Mouse (Mus musculus) thymus, postnatal 0 days (tissue): ENCODE measurements around the gene Zfp719. TPM values are rescaled to one million over a fixed set of nuclear protein-coding genes. Genes with fewer than 3 reads are reported as not detected.

Experiments used
- DNase-seq: peaks from one replicate; pipeline ENCODE4 v3.0.0-alpha.2; 2015; ENCODE audit warnings: low spot score
- polyA plus RNA-seq: library from polyadenylated mRNA; unstranded; fragments of >200 nt; fragmentation: Nextera tagmentation; extraction: Ambion mirVana; gene quantifications from 2 replicates; pipeline ENCODE4 v1.2.1, GENCODE M21; 2015

The Zfp719 gene
- polyA plus RNA-seq, 1 experiment from 2014 or later = 6.5 TPM

DNA sequence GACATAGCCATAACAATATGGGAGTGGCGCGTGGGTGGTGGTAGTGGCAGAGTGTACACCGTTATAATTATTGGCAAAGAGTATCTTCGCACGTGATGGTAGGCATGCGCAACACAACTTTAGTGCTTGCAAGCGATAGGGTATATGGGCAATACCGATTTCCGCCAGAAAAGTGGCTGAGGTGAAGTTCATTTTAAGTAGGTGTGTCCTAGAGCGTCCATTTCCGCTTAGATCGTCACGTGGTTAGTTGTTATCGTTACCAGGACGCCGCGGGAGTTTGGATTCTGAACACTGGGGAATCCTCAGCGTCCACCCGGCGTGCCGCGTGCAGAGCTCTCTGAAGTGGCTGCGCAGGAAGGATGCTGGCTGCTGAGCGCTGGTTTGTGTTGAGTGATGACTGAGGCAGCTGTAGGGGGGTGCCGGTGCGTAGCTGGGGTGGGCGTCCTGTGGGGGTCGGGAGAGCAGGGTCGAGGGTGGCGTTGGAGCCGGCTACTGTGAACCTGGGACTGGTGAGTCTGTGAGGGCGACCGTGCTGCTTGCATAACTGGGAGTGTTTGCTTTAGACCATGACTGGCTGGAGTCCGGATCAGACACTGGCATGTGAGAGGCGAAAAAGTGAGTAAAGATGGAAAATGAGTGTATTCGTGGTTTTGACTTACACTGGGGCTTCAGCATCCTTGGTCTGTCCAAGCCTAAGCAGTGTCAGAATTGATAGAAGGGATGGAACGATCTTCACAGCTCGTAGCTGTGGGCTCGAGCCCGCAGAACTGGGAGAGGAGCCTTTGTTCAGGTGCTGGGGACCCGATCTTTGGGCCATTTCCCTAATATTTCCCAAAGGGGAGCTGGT, 27.7 kb downstream of the Zfp719 start, which contains the start of gene Zfp819:
Gene Zfp819 (plus strand): TSS at position 274 of the 847 bp plus-strand sequence.
- DNase-seq = peak; percentile 68

GRCm38 (mm10) chr7:43607743-43608287, 28.4 kb downstream of the Zfp719 start:
- no peak for DNase-seq

DNA sequence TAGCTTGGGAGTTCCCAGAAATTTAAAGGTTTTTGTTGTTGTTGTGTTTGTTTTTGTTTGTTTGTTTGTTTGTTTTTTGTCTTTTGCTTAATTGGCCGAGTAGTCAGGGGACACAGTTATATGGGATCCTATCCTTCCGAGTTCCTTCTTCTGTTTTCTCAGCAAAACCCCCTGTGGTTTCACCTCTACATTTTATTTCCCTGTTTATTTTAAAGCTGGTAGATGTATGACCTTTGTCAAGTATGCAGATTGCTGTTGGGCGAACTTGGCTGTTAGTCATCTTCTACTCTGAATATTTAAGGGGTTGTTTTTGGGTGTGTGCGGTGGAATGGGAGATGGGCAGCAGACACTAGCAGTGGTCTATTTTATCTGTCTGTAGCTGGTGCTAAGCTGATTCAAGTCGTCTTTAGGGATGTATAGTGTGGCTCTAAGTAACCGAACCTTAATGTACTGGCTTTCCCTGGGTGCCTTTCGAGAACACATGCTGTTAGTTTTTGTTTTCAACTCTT, 29.0 kb downstream of the Zfp719 start:
- no peak for DNase-seq

GRCm38 (mm10) chr7:43613816-43614551, 34.6 kb downstream of the Zfp719 start:
- no peak for DNase-seq

GRCm38 (mm10) chr7:43622927-43623326, 43.5 kb downstream of the Zfp719 start:
- DNase-seq = no peak

DNA sequence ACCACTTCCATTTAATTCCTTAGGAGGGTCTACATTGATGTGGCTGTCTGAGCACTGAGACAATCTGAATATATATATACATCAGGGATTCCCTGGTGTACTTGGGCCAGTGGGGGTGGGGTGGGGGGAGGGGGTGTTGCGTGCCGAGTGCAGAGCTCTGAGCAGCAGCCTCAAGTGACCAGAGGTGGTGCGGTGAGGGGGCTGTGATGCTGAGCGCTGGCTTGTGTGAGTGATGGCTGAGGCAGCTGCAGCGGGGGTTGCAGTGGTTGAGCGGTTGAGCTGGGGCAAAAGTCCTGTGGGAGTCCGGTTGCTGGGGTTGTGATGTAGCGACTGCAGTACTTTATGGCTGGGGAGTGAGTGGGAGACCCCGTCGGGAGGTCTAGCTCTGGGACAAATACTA, 44.4 kb downstream of the Zfp719 start:
- no peak for DNase-seq

DNA sequence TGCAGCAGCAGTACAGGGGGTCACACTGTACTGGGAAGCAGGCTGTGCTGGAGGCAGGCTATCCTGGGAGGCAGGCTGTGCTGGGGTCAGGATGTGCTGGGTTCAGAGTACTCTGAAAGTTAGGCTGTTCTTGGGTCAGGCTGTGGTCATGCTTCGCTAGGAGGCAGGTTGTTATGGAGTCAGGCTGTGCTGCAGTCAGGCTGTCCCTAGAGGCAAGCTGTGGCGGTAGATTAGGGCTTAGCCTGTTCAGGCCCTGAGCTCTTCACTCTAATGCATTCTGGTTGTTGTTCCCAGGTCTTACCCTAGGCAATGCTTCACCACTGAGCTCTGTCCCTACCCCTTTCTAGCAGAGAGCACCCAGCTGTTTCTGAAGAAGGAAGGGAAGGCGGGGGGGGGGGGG, 45.7 kb downstream of the Zfp719 start:
- DNase-seq = no peak

DNA sequence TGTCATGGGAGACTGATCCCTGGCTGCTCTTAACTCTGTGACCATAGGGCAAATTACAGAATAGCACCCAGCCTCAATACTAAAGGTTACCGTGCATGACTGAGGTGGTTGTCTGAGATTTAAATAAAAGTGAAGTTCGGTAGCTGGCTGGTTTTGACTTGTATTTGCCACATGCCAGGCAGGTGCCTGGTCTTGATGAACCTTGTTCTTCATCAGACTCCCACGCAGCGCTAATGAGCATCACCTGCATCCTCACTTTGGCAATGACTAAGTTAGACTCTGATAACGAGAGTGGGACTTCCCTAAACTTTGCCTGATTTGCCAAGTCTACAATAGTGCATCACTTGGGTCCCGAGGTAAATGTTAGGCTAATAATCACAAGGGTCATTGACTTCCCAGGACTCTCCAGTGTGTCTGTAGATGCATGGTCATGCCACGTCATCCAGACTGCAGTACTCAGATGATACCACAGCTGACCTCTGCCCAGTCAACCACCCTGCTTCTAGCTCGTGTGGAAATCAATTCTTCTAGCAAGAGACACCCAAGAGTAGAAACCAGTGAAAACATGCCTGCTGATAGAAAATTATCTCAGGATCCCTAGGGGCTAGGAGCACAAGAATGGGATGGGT, 46.5 kb downstream of the Zfp719 start:
- DNase-seq = no peak

DNA sequence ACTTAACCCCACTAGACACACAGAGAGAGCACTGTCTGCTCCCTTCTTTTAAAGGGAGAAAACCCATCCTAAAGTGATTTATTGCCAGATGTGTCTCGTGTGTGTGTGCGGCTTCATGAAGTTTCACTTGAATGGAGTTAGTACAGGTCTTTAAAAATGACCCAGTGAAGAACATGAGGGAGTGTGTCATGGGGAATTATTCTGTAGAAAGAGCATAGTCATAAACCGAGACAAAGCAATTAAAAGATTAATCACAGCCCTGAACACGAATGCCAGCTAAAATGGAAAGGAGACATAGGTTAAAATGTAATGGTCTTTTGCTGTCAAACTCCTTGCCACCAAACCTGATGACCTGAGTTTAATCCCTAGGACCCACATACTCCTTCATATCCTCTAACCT, 54.5 kb downstream of the Zfp719 start:
- no peak for DNase-seq

DNA sequence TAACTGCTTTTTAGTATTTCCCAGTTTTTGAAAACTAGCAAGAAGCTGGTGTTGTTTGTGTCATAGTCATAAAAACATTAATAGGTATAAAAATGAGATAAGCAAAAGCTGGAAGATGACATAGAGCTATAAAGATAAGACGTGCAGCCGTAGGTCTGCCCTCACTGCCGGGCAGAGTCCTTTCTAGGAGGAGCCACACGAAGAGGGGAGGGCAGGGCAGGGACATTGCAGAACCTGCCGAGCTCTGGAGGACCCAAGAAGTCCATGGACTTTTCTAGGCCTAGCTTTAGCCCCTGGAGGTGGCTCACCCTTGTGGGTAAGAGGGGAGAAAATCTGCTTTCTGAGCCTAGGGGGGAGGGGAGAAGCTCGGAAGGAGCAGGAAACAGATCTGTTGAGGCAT, 55.1 kb downstream of the Zfp719 start, which contains the start of gene Ceacam18:
Gene Ceacam18 (plus strand): TSS at position 208 of the 400 bp plus-strand sequence.
- DNase-seq = no peak

GRCm38 (mm10) chr7:43636194-43636593, 56.8 kb downstream of the Zfp719 start:
- DNase-seq = no peak

DNA sequence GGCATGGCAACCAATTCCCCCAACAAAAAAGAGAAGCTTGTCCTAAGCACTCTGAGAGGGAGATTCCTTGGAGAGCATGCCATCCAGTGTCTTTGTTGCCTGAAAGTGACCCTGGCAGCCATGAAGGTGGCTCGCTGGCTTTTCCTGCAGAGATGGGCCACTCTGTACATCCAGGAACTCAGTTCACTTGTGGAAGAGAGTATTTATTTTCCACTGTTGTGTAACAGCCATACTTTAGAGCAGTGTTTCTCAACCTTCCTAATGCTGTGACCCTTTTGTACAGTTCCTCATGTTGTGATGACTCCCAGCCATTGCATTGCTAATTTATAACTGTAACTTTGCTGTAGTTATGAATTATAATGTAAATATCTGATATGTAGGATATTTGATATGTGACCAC, 57.7 kb downstream of the Zfp719 start:
- DNase-seq = no peak

- DNase-seq = no peak
Measured at GRCm38 (mm10) chr7:43642587-43642986, 63.2 kb downstream of the Zfp719 start.

Other genes starting within 250 kb of the Zfp719 start
- 0.69 and 0.74 TPM in 2 replicates for gene Siglecf, start 228.3 kb upstream of the Zfp719 start, polyA plus RNA-seq
- gene Siglecg, start 171.4 kb upstream of the Zfp719 start, polyA plus RNA-seq = 0.48 and 0.49 TPM in 2 replicates
- gene Lim2, start 151.9 kb upstream of the Zfp719 start, polyA plus RNA-seq = not detected in 2 replicates
- gene Nkg7, start 142.5 kb upstream of the Zfp719 start, polyA plus RNA-seq = 94.0 and 101 TPM in 2 replicates
- not detected in 2 replicates for gene Cldnd2, start 138.8 kb upstream of the Zfp719 start, polyA plus RNA-seq
- gene Etfb, start 135.5 kb upstream of the Zfp719 start, polyA plus RNA-seq = 232 and 257 TPM in 2 replicates
- 0.17 TPM in 1 of 2 replicates, not detected in the other for gene Gm45233, start 135.5 kb upstream of the Zfp719 start, polyA plus RNA-seq
- gene Vsig10l, start 116.5 kb upstream of the Zfp719 start, polyA plus RNA-seq = 1.5 TPM in 2 replicates
- not detected in 2 replicates for gene Iglon5, start 89.5 kb upstream of the Zfp719 start, polyA plus RNA-seq
- not detected in 2 replicates for gene 4931406B18Rik, start 73.7 kb upstream of the Zfp719 start, polyA plus RNA-seq
- gene Cd33, start 35.2 kb upstream of the Zfp719 start, polyA plus RNA-seq = 1.4 TPM in 2 replicates
- 1.3 and 1.4 TPM in 2 replicates for gene Zfp658, start 17.4 kb upstream of the Zfp719 start, polyA plus RNA-seq
- 0.12 TPM in 1 of 2 replicates, not detected in the other for gene Zfp819, start 27.6 kb downstream of the Zfp719 start, polyA plus RNA-seq
- gene Ceacam18, start 55.1 kb downstream of the Zfp719 start, polyA plus RNA-seq = 0.29 and 0.71 TPM in 2 replicates
- gene Siglece, start 80.6 kb downstream of the Zfp719 start, polyA plus RNA-seq = 0.43 and 0.73 TPM in 2 replicates
- 11.7 and 12.9 TPM in 2 replicates for gene Ctu1, start 92.4 kb downstream of the Zfp719 start, polyA plus RNA-seq
- gene Klk14, start 110.8 kb downstream of the Zfp719 start, polyA plus RNA-seq = 0.17 and 0.18 TPM in 2 replicates
- gene Klk13, start 133.0 kb downstream of the Zfp719 start, polyA plus RNA-seq = 0.36 and 0.49 TPM in 2 replicates
- gene Klk12, start 189.3 kb downstream of the Zfp719 start, polyA plus RNA-seq = not detected in 2 replicates
- gene Klk11, start 195.0 kb downstream of the Zfp719 start, polyA plus RNA-seq = 0.51 and 0.96 TPM in 2 replicates
- 0.55 and 0.63 TPM in 2 replicates for gene Klk10, start 201.4 kb downstream of the Zfp719 start, polyA plus RNA-seq
- 0.19 and 0.30 TPM in 2 replicates for gene Klk9, start 212.3 kb downstream of the Zfp719 start, polyA plus RNA-seq
- 37.9 and 44.9 TPM in 2 replicates for gene Klk8, start 218.0 kb downstream of the Zfp719 start, polyA plus RNA-seq
- gene Klk7, start 231.7 kb downstream of the Zfp719 start, polyA plus RNA-seq = 1.1 and 1.4 TPM in 2 replicates
- 0.92 and 1.7 TPM in 2 replicates for gene Klk6, start 244.9 kb downstream of the Zfp719 start, polyA plus RNA-seq